Mouse (Mus musculus) natural killer cell, adult 2 months (primary cell): ENCODE measurements around the gene Prdm10.

ENCODE experiments used
- DNase-seq, 2 experiments: peaks; one replicate each; pipeline ENCODE4 v3.0.0; 2022; ENCODE audit warnings: low spot score in 2 of 2

Gene Prdm10

GRCm38 (mm10) chr9:31301526-31302311 lies 21.4 kb downstream of the Prdm10 start:
- peak in 1 of 2 experiments; percentile 21 for DNase-seq

- DNase-seq: no peak
These were observed 24.0 kb downstream of the Prdm10 start for GRCm38 (mm10) chr9:31304358-31304757.

GRCm38 (mm10) chr9:31305117-31305516 lies 24.8 kb downstream of the Prdm10 start:
- DNase-seq: no peak

GRCm38 (mm10) chr9:31305807-31306206 lies 25.5 kb downstream of the Prdm10 start:
- DNase-seq: no peak

- DNase-seq: no peak
These were observed 26.9 kb downstream of the Prdm10 start for GRCm38 (mm10) chr9:31307232-31307631.

GRCm38 (mm10) chr9:31309041-31309440 lies 28.7 kb downstream of the Prdm10 start:
- no peak for DNase-seq

- DNase-seq: no peak
These were observed 30.3 kb downstream of the Prdm10 start for GRCm38 (mm10) chr9:31310662-31311061.

GRCm38 (mm10) chr9:31313876-31314275 lies 33.5 kb downstream of the Prdm10 start:
- no peak for DNase-seq

- no peak for DNase-seq
These were observed 35.6 kb downstream of the Prdm10 start for GRCm38 (mm10) chr9:31315983-31316382.

GRCm38 (mm10) chr9:31318956-31319355 lies 38.6 kb downstream of the Prdm10 start:
- DNase-seq: no peak

GRCm38 (mm10) chr9:31320734-31321133 lies 40.4 kb downstream of the Prdm10 start:
- no peak for DNase-seq

- no peak for DNase-seq
These were observed 41.2 kb downstream of the Prdm10 start for GRCm38 (mm10) chr9:31321526-31321925.

GRCm38 (mm10) chr9:31322090-31322489 lies 41.8 kb downstream of the Prdm10 start:
- no peak for DNase-seq

- DNase-seq: no peak
These were observed 50.5 kb downstream of the Prdm10 start for GRCm38 (mm10) chr9:31330816-31331215.

GRCm38 (mm10) chr9:31331246-31331645 lies 50.9 kb downstream of the Prdm10 start:
- DNase-seq: no peak

- no peak for DNase-seq
These were observed 51.6 kb downstream of the Prdm10 start for GRCm38 (mm10) chr9:31331906-31332305.

- no peak for DNase-seq
These were observed 52.5 kb downstream of the Prdm10 start for GRCm38 (mm10) chr9:31332826-31333225.

- no peak for DNase-seq
These were observed 54.7 kb downstream of the Prdm10 start for GRCm38 (mm10) chr9:31334991-31335390.

GRCm38 (mm10) chr9:31344289-31344831 lies 64.0 kb downstream of the Prdm10 start:
- no peak for DNase-seq

GRCm38 (mm10) chr9:31346575-31347080 lies 66.3 kb downstream of the Prdm10 start:
- no peak for DNase-seq

- no peak for DNase-seq
These were observed 68.1 kb downstream of the Prdm10 start for GRCm38 (mm10) chr9:31348458-31348857.

GRCm38 (mm10) chr9:31348915-31349314 lies 68.6 kb downstream of the Prdm10 start:
- peak; percentile 51 to 57 for DNase-seq

GRCm38 (mm10) chr9:31352716-31353115 lies 72.4 kb downstream of the Prdm10 start:
- no peak for DNase-seq
